Mouse (Mus musculus): ENCODE data around the gene Alcam.

Gene Alcam

GRCm38 (mm10) chr16:52439600-52439999, 14.3 kb downstream of the Alcam start:
- no peak for DNase-seq

GRCm38 (mm10) chr16:52439007-52439406, 14.9 kb downstream of the Alcam start:
- no peak for DNase-seq

- no peak for DNase-seq
Measured at GRCm38 (mm10) chr16:52438216-52438904, 15.5 kb downstream of the Alcam start.

- DNase-seq: no peak
Measured at GRCm38 (mm10) chr16:52433189-52433588, 20.7 kb downstream of the Alcam start.

GRCm38 (mm10) chr16:52432072-52432471, 21.8 kb downstream of the Alcam start:
- no peak for DNase-seq

GRCm38 (mm10) chr16:52431590-52431989, 22.3 kb downstream of the Alcam start:
- no peak for DNase-seq

- no peak for DNase-seq
Measured at GRCm38 (mm10) chr16:52430073-52430472, 23.8 kb downstream of the Alcam start.

- no peak for DNase-seq
Measured at GRCm38 (mm10) chr16:52429661-52430060, 24.2 kb downstream of the Alcam start.

GRCm38 (mm10) chr16:52428505-52428904, 25.4 kb downstream of the Alcam start:
- no peak for DNase-seq

- DNase-seq: no peak
Measured at GRCm38 (mm10) chr16:52418568-52419158, 35.2 kb downstream of the Alcam start.

- no peak for DNase-seq
Measured at GRCm38 (mm10) chr16:52417982-52418381, 35.9 kb downstream of the Alcam start.

GRCm38 (mm10) chr16:52417146-52417545, 36.7 kb downstream of the Alcam start:
- no peak for DNase-seq

- DNase-seq: no peak
Measured at GRCm38 (mm10) chr16:52413714-52414113, 40.2 kb downstream of the Alcam start.

- DNase-seq: no peak
Measured at GRCm38 (mm10) chr16:52406072-52406471, 47.8 kb downstream of the Alcam start.

- no peak for DNase-seq
Measured at GRCm38 (mm10) chr16:52405272-52405671, 48.6 kb downstream of the Alcam start.

GRCm38 (mm10) chr16:52399112-52399511, 54.8 kb downstream of the Alcam start:
- DNase-seq: no peak

GRCm38 (mm10) chr16:52386781-52387300, 67.0 kb downstream of the Alcam start:
- DNase-seq: no peak

GRCm38 (mm10) chr16:52383456-52384185, 70.3 kb downstream of the Alcam start:
- no peak for DNase-seq

GRCm38 (mm10) chr16:52378811-52379597, 74.9 kb downstream of the Alcam start:
- peak; percentile 11 for DNase-seq

- no peak for DNase-seq
Measured at GRCm38 (mm10) chr16:52376827-52377226, 77.0 kb downstream of the Alcam start.

- no peak for DNase-seq
Measured at GRCm38 (mm10) chr16:52371956-52372355, 81.9 kb downstream of the Alcam start.

- no peak for DNase-seq
Measured at GRCm38 (mm10) chr16:52368521-52368920, 85.4 kb downstream of the Alcam start.

- no peak for DNase-seq
Measured at GRCm38 (mm10) chr16:52366915-52367314, 87.0 kb downstream of the Alcam start.

All from right cerebral cortex, postnatal 4 days (tissue).